Mouse (Mus musculus): ENCODE data around the gene B4galt5. TPM values are rescaled to one million over a fixed set of nuclear protein-coding genes. Genes with fewer than 3 reads are reported as not detected.

Gene B4galt5
- polyA plus RNA-seq, 1 experiment from 2014 or later, result 24.2 TPM

- Histone ChIP-seq H3K9me3 (ENCODE audit: control insufficient read depth, low read length) (no peaks in the 10 kb centered on the region), H3K27me3 (ENCODE audit: control insufficient read depth, insufficient read depth, low read length) (no peaks in the 10 kb centered on the region), H3K27ac (replicated peaks in 1 of 2; ENCODE audit: control insufficient read depth in 1 of 2, insufficient read depth in 1 of 2, low read depth in 2 of 2, low read length in 2 of 2) (no peak overlapping the region), H3K36me3 (ENCODE audit: control insufficient read depth, insufficient read depth, low read length) (no peaks in the 10 kb centered on the region), H3K4me3 (ENCODE audit: control insufficient read depth in 1 of 2, insufficient read depth in 1 of 2, low read depth in 1 of 2, low read length in 2 of 2) (no peak overlapping the region), H3K4me1 (ENCODE audit: control insufficient read depth in 2 of 2, insufficient read depth in 2 of 2, low read length in 2 of 2) (peaks cover 17 to 36% of the 10 kb centered on the region in 2 experiments), H3K9ac (ENCODE audit: low read length) (no peak overlapping the region; the same call in 1 of the 2 replicates), H3K4me2 (ENCODE audit: low read length) (no peak overlapping the region)
- no peak for ATAC-seq (ENCODE audit: insufficient number of reproducible peaks, insufficient read depth, low FRiP score, low read depth)
- WGBS, result 83% methylated on average over 6 of the region's 6 CpGs
These were observed 6.1 kb downstream of the B4galt5 start for GRCm38 (mm10) chr2:167342876-167343275.

- no peaks in the 10 kb centered on the region for H3K36me3 ChIP-seq (ENCODE audit: control insufficient read depth, insufficient read depth, low read length)
- WGBS, result 46% methylated on average over 2 of the region's 2 CpGs
- ATAC-seq (ENCODE audit: insufficient number of reproducible peaks, insufficient read depth, low FRiP score, low read depth), result no peak
- no peak overlapping the region for H3K4me2 ChIP-seq (ENCODE audit: low read length)
- H3K4me3 ChIP-seq (ENCODE audit: control insufficient read depth in 1 of 2, insufficient read depth in 1 of 2, low read depth in 1 of 2, low read length in 2 of 2), result no peak overlapping the region
- peak overlapping the region; percentile 30; the same call in 1 of the 2 replicates for H3K9ac ChIP-seq (ENCODE audit: low read length)
- no peaks in the 10 kb centered on the region for H3K9me3 ChIP-seq (ENCODE audit: control insufficient read depth, low read length)
- H3K4me1 ChIP-seq (ENCODE audit: control insufficient read depth in 2 of 2, insufficient read depth in 2 of 2, low read length in 2 of 2), result peaks cover 17 to 42% of the 10 kb centered on the region in 2 experiments
- H3K27me3 ChIP-seq (ENCODE audit: control insufficient read depth, insufficient read depth, low read length), result no peaks in the 10 kb centered on the region
- peak overlapping the region in 1 of 2 experiments; percentile 66; a peak in 2 of 4 replicates for H3K27ac ChIP-seq (replicated peaks in 1 of 2; ENCODE audit: control insufficient read depth in 1 of 2, insufficient read depth in 1 of 2, low read depth in 2 of 2, low read length in 2 of 2)
These were observed 11.4 kb downstream of the B4galt5 start for GRCm38 (mm10) chr2:167337580-167337979.

- no peaks in the 10 kb centered on the region for H3K36me3 ChIP-seq (ENCODE audit: control insufficient read depth, insufficient read depth, low read length)
- H3K9me3 ChIP-seq (ENCODE audit: control insufficient read depth, low read length), result no peaks in the 10 kb centered on the region
- H3K27me3 ChIP-seq (ENCODE audit: control insufficient read depth, insufficient read depth, low read length), result no peaks in the 10 kb centered on the region
- H3K4me1 ChIP-seq (ENCODE audit: control insufficient read depth in 2 of 2, insufficient read depth in 2 of 2, low read length in 2 of 2), result peaks cover 17 to 44% of the 10 kb centered on the region in 2 experiments
- 15% methylated on average over 3 of the region's 3 CpGs for WGBS
- H3K4me3 ChIP-seq (ENCODE audit: control insufficient read depth in 1 of 2, insufficient read depth in 1 of 2, low read depth in 1 of 2, low read length in 2 of 2), result no peak overlapping the region
- H3K9ac ChIP-seq (ENCODE audit: low read length), result peak overlapping the region; percentile 34; the same call in 1 of the 2 replicates
- peak overlapping the region in 1 of 2 experiments; percentile 66; a peak in 2 of 4 replicates for H3K27ac ChIP-seq (replicated peaks in 1 of 2; ENCODE audit: control insufficient read depth in 1 of 2, insufficient read depth in 1 of 2, low read depth in 2 of 2, low read length in 2 of 2)
- ATAC-seq (ENCODE audit: insufficient number of reproducible peaks, insufficient read depth, low FRiP score, low read depth), result peak; percentile 45; the same call in 1 of the 2 replicates
- H3K4me2 ChIP-seq (ENCODE audit: low read length), result peak overlapping the region; percentile 11; the same call in 1 of the 2 replicates
These were observed 11.8 kb downstream of the B4galt5 start for GRCm38 (mm10) chr2:167337214-167337512.

GRCm38 (mm10) chr2:167336384-167337213 lies 12.4 kb downstream of the B4galt5 start:
- H3K36me3 ChIP-seq (ENCODE audit: control insufficient read depth, insufficient read depth, low read length), result no peaks in the 10 kb centered on the region
- no peaks in the 10 kb centered on the region for H3K27me3 ChIP-seq (ENCODE audit: control insufficient read depth, insufficient read depth, low read length)
- peak overlapping the region in 1 of 2 experiments; percentile 66; a peak in 2 of 4 replicates for H3K27ac ChIP-seq (replicated peaks in 1 of 2; ENCODE audit: control insufficient read depth in 1 of 2, insufficient read depth in 1 of 2, low read depth in 2 of 2, low read length in 2 of 2)
- H3K4me1 ChIP-seq (ENCODE audit: control insufficient read depth in 2 of 2, insufficient read depth in 2 of 2, low read length in 2 of 2), result peaks cover 19 to 49% of the 10 kb centered on the region in 2 experiments
- peak overlapping the region; percentile 11; the same call in 1 of the 2 replicates for H3K4me2 ChIP-seq (ENCODE audit: low read length)
- WGBS, result 41% methylated on average over 10 of the region's 10 CpGs
- peak overlapping the region; percentile 34; the same call in 1 of the 2 replicates for H3K9ac ChIP-seq (ENCODE audit: low read length)
- no peak for ATAC-seq (ENCODE audit: insufficient number of reproducible peaks, insufficient read depth, low FRiP score, low read depth)
- H3K4me3 ChIP-seq (ENCODE audit: control insufficient read depth in 1 of 2, insufficient read depth in 1 of 2, low read depth in 1 of 2, low read length in 2 of 2), result no peak overlapping the region
- H3K9me3 ChIP-seq (ENCODE audit: control insufficient read depth, low read length), result no peaks in the 10 kb centered on the region

- H3K36me3 ChIP-seq (ENCODE audit: control insufficient read depth, insufficient read depth, low read length), result no peaks in the 10 kb centered on the region
- H3K27me3 ChIP-seq (ENCODE audit: control insufficient read depth, insufficient read depth, low read length), result no peaks in the 10 kb centered on the region
- peak; percentile 13; the same call in 1 of the 2 replicates for ATAC-seq (ENCODE audit: insufficient number of reproducible peaks, insufficient read depth, low FRiP score, low read depth)
- H3K9me3 ChIP-seq (ENCODE audit: control insufficient read depth, low read length), result no peaks in the 10 kb centered on the region
- H3K27ac ChIP-seq (replicated peaks in 1 of 2; ENCODE audit: control insufficient read depth in 1 of 2, insufficient read depth in 1 of 2, low read depth in 2 of 2, low read length in 2 of 2), result 0 out of 4 replicates have a peak overlapping the region, but pooled peaks of 1 of the 2 experiments have one; percentile 14
- no peak overlapping the region for H3K4me2 ChIP-seq (ENCODE audit: low read length)
- H3K4me1 ChIP-seq (ENCODE audit: control insufficient read depth in 2 of 2, insufficient read depth in 2 of 2, low read length in 2 of 2), result peaks cover 26 to 59% of the 10 kb centered on the region in 2 experiments
- no peak overlapping the region for H3K4me3 ChIP-seq (ENCODE audit: control insufficient read depth in 1 of 2, insufficient read depth in 1 of 2, low read depth in 1 of 2, low read length in 2 of 2)
- 0 out of 2 replicates have a peak overlapping the region, but pooled peaks have one; percentile 25 for H3K9ac ChIP-seq (ENCODE audit: low read length)
- WGBS, result 55% methylated on average over 9 of the region's 9 CpGs
These were observed 13.9 kb downstream of the B4galt5 start for GRCm38 (mm10) chr2:167335066-167335465.

GRCm38 (mm10) chr2:167334312-167334711 lies 14.7 kb downstream of the B4galt5 start:
- no peak for ATAC-seq (ENCODE audit: insufficient number of reproducible peaks, insufficient read depth, low FRiP score, low read depth)
- no peak overlapping the region for H3K4me2 ChIP-seq (ENCODE audit: low read length)
- H3K4me1 ChIP-seq (ENCODE audit: control insufficient read depth in 2 of 2, insufficient read depth in 2 of 2, low read length in 2 of 2), result peaks cover 26 to 66% of the 10 kb centered on the region in 2 experiments
- H3K4me3 ChIP-seq (ENCODE audit: control insufficient read depth in 1 of 2, insufficient read depth in 1 of 2, low read depth in 1 of 2, low read length in 2 of 2), result no peak overlapping the region
- no peak overlapping the region for H3K27ac ChIP-seq (replicated peaks in 1 of 2; ENCODE audit: control insufficient read depth in 1 of 2, insufficient read depth in 1 of 2, low read depth in 2 of 2, low read length in 2 of 2)
- 83% methylated on average over 4 of the region's 4 CpGs for WGBS
- no peak overlapping the region for H3K9ac ChIP-seq (ENCODE audit: low read length)
- H3K9me3 ChIP-seq (ENCODE audit: control insufficient read depth, low read length), result no peaks in the 10 kb centered on the region
- H3K27me3 ChIP-seq (ENCODE audit: control insufficient read depth, insufficient read depth, low read length), result no peaks in the 10 kb centered on the region
- no peaks in the 10 kb centered on the region for H3K36me3 ChIP-seq (ENCODE audit: control insufficient read depth, insufficient read depth, low read length)

GRCm38 (mm10) chr2:167333450-167333849 lies 15.5 kb downstream of the B4galt5 start:
- WGBS, result 88% methylated on average over 6 of the region's 6 CpGs

More at GRCm38 (mm10) chr2:167333450-167333849, 15.5 kb downstream of the B4galt5 start:
- Histone ChIP-seq H3K4me1 (ENCODE audit: control insufficient read depth in 2 of 2, insufficient read depth in 2 of 2, low read length in 2 of 2) (peaks cover 26 to 66% of the 10 kb centered on the region in 2 experiments), H3K9me3 (ENCODE audit: control insufficient read depth, low read length) (no peaks in the 10 kb centered on the region), H3K4me2 (ENCODE audit: low read length) (no peak overlapping the region), H3K4me3 (ENCODE audit: control insufficient read depth in 1 of 2, insufficient read depth in 1 of 2, low read depth in 1 of 2, low read length in 2 of 2) (no peak overlapping the region), H3K36me3 (ENCODE audit: control insufficient read depth, insufficient read depth, low read length) (no peaks in the 10 kb centered on the region), H3K27me3 (ENCODE audit: control insufficient read depth, insufficient read depth, low read length) (no peaks in the 10 kb centered on the region), H3K27ac (replicated peaks in 1 of 2; ENCODE audit: control insufficient read depth in 1 of 2, insufficient read depth in 1 of 2, low read depth in 2 of 2, low read length in 2 of 2) (no peak overlapping the region), H3K9ac (ENCODE audit: low read length) (no peak overlapping the region)
- no peak for ATAC-seq (ENCODE audit: insufficient number of reproducible peaks, insufficient read depth, low FRiP score, low read depth)
